Mouse (Mus musculus) cerebellum, adult 8-10 months (tissue): ENCODE results near the gene Myo7a.

Experiments
- DNase-seq: peaks from one replicate; pipeline ENCODE4 v3.0.0; 2022

Gene Myo7a

DNA sequence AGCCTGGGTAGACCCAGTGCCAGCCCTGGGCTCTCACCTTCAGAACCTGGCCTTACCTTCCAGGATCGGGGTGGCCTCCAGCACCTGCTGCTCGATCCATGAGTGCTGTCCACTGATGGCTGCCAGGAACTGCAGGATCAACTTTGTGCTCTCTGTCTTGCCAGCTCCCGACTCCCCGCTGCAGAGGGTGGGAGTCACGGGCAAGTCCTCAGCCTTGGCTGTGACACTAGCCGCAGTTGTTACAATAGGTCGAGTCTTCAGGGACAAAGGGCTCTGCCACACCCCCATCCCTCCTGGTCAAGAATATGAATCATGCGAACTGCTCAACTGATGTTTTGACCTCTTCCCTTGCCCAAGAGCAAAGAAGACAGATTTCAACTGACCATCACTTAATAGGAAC is 21.8 kb downstream of the Myo7a start:
- no peak for DNase-seq

DNA sequence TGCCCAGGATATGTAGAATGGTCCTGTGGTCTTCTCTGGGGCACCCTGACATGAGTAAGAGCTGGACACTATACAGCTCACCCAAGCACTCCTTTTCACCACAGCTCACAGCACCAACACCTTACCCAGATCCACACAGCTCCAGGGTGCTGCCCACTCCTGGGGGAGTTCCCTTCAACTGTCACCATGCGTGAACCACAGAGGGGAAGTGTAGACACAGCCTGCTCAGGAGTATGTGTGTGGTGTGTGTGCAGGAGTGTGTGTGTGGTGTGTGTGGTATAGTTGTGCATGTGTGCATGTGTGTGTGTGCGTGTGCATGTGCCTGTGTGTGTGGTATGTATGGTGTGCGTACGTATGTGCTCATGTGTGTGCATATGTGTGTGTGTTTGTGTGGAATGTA is 23.5 kb downstream of the Myo7a start:
- no peak for DNase-seq

DNA sequence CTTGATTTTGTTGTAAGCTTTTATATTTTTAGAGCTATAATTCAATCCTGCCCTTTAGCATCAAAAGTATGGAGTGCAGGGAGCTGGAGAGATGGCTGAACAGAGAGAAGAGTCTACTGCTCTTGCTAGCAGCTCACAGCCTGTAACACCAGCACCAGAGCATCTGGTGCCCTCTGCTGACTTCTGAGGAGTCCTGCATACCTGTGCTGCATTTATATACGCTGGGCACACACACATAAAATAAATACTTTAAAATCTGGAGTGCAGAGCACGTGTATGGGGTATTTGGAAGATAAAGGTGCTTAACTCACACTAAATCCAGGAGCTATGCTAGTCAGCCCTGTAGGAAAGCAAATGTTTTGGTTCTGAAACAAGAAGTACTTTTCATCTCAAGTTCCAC is 33.0 kb downstream of the Myo7a start:
- DNase-seq = no peak

DNA sequence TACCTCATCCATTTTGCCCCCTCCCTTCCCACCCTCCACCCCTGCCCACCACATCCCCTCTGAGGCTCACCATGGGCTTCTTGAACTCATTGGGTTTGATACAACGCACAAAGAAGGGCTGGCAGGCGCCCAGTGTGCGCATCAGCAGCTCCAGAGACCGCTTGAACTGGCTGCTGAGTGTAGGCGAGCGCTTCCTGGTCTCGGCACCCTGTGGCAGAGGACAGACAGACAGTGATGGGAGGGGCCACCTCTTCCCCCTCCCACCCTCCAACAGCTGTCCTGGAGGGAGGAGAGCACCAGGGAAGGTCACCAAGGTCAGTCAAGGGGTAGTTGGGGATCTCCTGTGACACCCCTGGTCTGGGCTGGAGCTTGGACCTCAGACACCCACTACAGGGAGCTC is 34.0 kb downstream of the Myo7a start:
- no peak for DNase-seq

DNA sequence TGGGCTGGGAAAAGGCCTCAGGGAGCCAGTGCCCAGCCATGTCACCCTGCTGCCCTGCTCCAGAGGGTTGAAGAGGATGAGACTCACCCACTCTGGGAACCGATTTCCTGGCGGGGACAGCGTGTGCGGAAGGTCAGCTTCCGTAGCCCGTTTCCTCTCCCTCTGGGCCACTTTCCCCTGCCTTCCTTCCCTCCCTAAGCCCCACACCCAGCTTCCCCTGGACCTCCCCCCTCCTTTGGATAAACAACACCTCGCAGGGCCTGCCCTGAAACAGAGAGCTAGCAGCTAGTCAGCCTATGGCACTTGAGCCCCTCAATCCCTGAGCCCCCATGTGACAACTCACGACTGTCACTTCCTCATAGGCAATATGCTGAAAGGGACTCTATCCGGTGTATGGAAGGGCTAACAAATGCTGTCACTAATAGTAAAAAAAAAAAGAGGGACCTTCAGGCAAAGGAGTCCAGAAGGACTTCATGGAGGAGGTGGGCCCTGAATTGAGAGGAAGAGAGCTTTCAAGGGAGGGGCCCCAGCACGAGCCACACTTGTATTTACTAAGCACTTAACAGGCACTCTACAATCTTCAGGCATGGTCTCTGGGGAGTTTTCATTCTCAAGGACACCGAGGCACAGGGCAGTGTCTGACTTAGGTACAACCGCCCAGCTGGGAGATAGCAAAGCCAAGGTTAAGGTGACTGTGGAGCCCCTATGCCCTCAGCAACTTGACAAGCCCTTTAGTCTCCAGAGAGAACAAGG is 34.6 kb downstream of the Myo7a start:
- no peak for DNase-seq

DNA sequence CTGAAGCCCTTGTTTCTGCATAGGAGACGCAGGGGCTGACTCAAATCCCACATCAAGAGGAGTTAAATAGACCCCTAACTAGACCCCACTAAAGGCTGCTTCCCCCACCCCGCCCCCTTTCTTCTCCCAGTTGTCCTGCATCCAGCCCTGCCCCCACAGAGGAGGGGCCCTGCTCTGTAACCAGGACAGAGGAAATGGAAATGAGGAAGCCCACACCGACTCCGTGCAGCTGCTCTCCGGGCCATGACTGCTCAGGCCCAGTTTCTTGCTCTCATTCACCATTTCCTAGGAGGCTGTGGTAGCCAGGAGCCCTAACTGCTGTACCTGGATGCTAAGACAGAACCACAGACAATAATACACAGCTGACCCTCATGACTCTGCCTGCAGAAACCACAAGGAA is 36.9 kb downstream of the Myo7a start:
- no peak for DNase-seq

DNA sequence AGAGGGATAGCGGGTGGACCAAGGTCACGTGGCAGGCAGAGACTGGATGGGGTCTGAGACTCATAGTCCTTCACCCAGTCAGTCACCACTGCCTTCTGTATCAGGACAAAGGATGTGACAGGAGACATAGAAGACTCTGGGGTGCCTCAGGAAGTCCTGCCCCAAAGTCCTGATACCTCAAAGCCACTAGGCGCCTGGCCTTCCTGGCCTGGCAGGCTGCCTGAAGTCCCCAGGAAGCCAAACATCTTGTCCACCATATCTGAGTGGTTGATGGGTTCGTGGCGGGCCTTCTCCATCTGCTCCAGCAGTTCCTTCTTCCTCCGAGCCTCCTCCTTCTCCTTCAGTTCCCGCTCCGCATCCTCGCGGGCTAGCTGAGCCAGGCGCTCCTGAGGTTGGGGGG is 41.9 kb downstream of the Myo7a start:
- DNase-seq = no peak

DNA sequence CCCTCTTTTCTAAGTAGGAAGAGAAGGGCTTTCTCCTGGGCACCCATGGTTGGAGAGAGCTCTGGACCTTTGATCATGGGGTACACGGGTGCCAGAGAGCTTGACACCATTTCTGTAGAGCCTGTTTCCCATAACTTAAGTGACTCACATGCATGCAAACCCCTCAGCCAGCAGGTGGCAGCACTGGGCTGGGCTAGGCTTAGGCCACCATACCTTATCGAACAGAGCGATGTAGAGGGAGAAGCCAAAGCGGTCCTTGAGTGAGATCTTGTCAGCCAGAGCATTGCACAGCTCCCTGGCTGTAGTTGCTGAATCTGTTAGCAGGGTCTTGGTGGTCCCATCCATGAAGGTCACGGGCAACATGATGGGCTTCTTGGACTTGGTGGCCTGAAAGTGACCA is 47.7 kb downstream of the Myo7a start:
- DNase-seq = peak; percentile 84

DNA sequence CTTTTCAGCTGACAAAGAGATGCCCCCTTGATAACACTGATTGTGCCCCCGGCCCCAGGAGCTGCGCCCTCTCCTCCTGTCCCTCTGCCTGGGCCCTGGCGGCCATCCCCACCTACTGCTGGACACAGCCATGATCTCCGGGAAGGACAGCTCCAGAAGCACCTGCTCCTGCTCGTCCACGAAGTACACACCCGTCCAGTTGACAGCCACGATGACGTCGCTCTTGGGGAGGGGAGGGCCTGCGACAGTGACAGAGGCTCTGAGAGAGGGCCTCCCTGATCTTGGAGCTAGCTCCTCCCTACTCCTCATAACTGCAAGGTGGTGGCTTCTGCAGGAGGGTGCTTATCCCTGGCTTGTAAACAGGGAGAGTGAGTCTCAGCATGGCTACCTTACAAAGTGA is 53.1 kb downstream of the Myo7a start:
- DNase-seq = no peak

DNA sequence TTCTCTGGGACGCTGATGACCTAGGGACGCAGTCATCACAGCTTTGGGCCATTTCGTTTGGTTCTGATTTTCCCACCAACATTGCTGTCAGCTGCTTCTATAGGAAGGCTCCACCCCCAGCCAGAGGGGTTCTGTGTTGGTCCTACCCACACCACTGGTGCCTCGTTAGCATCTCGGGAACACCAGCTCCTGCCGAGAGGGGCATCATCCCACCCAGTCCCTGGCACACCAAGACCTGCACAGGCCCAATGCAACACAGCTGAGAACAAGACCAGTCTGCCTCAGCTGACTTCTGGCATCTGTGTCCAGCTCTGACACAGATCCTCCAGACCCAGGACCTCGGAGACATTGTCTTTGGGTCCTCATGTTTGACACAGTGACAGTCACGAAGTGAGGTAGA is 64.4 kb downstream of the Myo7a start:
- no peak for DNase-seq

DNA sequence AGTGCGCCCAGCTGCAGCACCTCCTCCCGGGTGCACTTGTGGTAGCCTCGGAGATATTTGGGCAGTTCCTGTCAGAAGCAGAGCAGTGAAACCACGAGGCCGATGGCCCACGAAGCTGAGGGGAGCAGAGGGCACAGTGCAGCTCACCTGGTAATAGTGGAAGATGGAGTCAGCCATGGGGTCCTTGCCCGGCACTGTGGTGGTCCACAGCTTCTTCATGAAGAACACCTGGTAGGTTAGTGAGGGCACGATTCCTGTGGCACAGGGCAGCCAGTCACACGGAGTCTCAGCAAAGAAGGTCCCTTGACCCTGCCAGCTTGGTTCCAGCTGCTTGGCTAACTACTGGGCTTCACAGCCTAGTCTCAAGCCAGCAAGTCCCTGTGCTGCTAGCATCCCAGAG is 64.9 kb downstream of the Myo7a start:
- no peak for DNase-seq

DNA sequence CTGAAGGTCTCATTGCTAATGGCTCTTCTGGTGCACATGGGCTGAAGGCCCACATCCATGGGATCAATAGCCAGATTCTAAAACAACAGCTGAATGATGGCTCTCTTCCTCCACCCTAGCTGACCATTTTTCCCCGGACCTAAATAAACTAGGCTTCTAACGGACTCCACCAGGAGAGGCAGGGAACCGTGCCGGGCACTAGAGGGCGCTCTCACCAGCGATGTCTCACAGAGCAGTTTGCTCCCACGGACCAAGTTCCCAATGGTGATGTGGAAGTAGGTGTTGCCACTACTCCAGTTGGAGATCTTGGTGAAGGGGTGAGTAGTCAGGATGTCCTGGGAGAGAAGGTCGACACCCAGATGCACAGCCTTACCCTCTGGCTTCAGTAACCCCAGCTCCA is 67.3 kb downstream of the Myo7a start:
- DNase-seq = peak; percentile 24

DNA sequence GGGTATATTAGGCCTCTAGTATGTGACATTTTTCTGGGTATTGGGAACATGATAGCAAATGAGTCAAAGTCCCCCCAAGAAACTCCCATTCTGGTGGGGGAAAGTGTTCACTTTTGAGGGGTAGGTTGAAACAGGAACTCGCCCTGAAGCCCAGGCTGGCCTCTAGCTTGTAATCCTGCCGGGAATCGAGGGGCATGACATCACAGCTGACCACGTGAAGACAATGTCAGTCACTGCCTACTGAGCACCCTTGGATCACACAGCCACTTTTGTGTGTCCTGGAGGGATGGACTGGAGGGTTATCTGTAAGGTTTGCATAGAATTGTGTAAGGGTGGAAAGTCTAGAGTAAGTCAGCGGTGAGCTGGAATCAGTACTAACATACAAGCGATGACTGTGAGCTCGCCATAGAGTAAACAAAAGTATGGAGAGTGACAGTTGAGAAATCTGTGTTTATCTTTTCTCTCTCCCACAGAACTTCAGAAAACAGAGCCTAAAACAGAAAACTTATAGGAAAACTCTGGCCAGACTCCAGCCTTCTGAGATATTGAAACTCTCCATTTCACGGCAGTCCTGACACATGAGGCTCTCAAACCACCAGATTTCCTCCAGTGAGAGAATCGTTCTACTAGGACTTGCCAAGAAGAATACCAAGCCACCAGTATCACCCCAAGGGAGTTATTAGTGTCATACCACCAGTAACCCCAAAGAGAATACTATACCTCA is 71.1 kb downstream of the Myo7a start:
- DNase-seq = no peak

DNA sequence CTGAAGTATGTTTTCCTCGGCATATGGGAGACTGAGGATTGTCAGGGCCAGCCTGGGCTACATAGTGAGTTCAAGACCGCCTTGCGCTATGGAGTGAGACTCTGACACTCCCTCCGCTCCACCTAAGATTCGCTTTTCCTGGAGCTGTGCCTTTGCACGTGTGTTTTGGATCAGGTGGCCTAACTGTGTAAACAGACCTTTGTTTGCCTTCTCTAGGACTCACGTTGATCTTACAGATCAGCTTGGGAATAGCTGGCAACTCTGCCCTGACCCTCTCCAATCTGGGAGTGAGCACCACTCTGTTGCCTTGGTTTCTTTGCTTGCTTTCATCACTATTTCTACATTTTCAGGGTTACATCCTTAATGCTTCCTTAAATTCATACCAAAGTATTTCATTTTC is 116.7 kb downstream of the Myo7a start:
- no peak for DNase-seq
